ENCODE assay signal across 8 mouse cellular contexts in genomic region chr14:20672990-20673389, GRCm38 (mm10). TPM values are rescaled to one million over a fixed set of nuclear protein-coding genes. Genes with fewer than 3 reads are reported as not detected.
A peak's percentile ranks its signal among the peaks of the same experiment; 100 is the strongest.
DNase-seq lines count a peak whose midpoint lies in the region; ATAC-seq lines count a peak whose summit lies in the region.

No protein-coding gene starts in this region.

- no peak for ATAC-seq in erythroblast, adult 5-6 weeks (replicated peaks; ENCODE audit: low FRiP score, poor library complexity, severe bottlenecking)
- no peak for ATAC-seq in embryonic facial prominence, embryonic 14.5 days (ENCODE audit: low read depth)
- no peak for ATAC-seq in limb, embryonic 13.5 days (ENCODE audit: low FRiP score, low read depth)
- ATAC-seq in inflammation-experienced regulatory T-cells, adult 6 months = no peak

- H3K36me3 ChIP-seq in erythroblast, embryonic 14.5 days (ENCODE audit: control insufficient read depth) = peaks cover 26% of the 10 kb centered on the region
- H3K36me3 ChIP-seq in embryonic facial prominence, embryonic 14.5 days (ENCODE audit: control insufficient read depth, insufficient read depth, low read length) = peaks cover 25% of the 10 kb centered on the region
- peaks cover 24% of the 10 kb centered on the region for H3K36me3 ChIP-seq in limb, embryonic 13.5 days

- peak overlapping the region; percentile 74 for H3K4me3 ChIP-seq in erythroblast, embryonic 14.5 days (replicated peaks)
- peak overlapping the region; percentile 67; the same call in 1 of the 2 replicates for H3K4me3 ChIP-seq in embryonic facial prominence, embryonic 14.5 days (ENCODE audit: low read depth, low read length)
- H3K4me3 ChIP-seq in limb, embryonic 13.5 days = no peak overlapping the region

- 86% methylated on average over 2 of the region's 2 CpGs for WGBS in embryonic facial prominence, embryonic 14.5 days
- 92% methylated on average over 2 of the region's 2 CpGs for WGBS in limb, embryonic 13.5 days

- H3K27ac ChIP-seq in embryonic facial prominence, embryonic 14.5 days (replicated peaks; ENCODE audit: low read depth, low read length) = no peak overlapping the region
- H3K27ac ChIP-seq in limb, embryonic 13.5 days = no peak overlapping the region

- H3K9ac ChIP-seq in embryonic facial prominence, embryonic 14.5 days (ENCODE audit: low read depth, low read length) = no peak overlapping the region
- no peak overlapping the region for H3K9ac ChIP-seq in limb, embryonic 13.5 days

- H3K4me1 ChIP-seq in erythroblast, embryonic 14.5 days (ENCODE audit: control insufficient read depth) = peaks cover 32% of the 10 kb centered on the region
- peaks cover 13% of the 10 kb centered on the region; the same call in 1 of the 2 replicates for H3K4me1 ChIP-seq in embryonic facial prominence, embryonic 14.5 days (ENCODE audit: control insufficient read depth, insufficient read depth, low read length)
- peaks cover 16% of the 10 kb centered on the region for H3K4me1 ChIP-seq in limb, embryonic 13.5 days

- DNase-seq in spleen, adult 12 weeks (ENCODE audit: low spot score) = peak; percentile 31
- DNase-seq in spleen, adult 18-20 months = no peak
- no peak for DNase-seq in embryonic facial prominence, embryonic 14.5 days (ENCODE audit: low spot score)
- DNase-seq in spleen, postnatal 4 days (ENCODE audit: low spot score in 2 of 2) = peak; percentile 50 to 72

- H3K4me2 ChIP-seq in embryonic facial prominence, embryonic 14.5 days (ENCODE audit: low read depth, low read length) = peak overlapping the region; percentile 73
- H3K4me2 ChIP-seq in limb, embryonic 13.5 days (replicated peaks) = peak overlapping the region; percentile 7; the same call in 1 of the 2 replicates

- H3K9me3 ChIP-seq in erythroblast, embryonic 14.5 days (ENCODE audit: control insufficient read depth, low read length) = peaks cover 2% of the 10 kb centered on the region
- peaks cover 3% of the 10 kb centered on the region; the same call in 1 of the 2 replicates for H3K9me3 ChIP-seq in embryonic facial prominence, embryonic 14.5 days (ENCODE audit: control insufficient read depth, low read length)
- no peaks in the 10 kb centered on the region for H3K9me3 ChIP-seq in limb, embryonic 13.5 days

- peaks cover 28% of the 10 kb centered on the region for H3K27me3 ChIP-seq in erythroblast, embryonic 14.5 days (ENCODE audit: control insufficient read depth)
- peaks cover 4% of the 10 kb centered on the region for H3K27me3 ChIP-seq in embryonic facial prominence, embryonic 14.5 days (replicated peaks; ENCODE audit: control insufficient read depth, insufficient read depth, low read length)
- peaks cover 14% of the 10 kb centered on the region for H3K27me3 ChIP-seq in limb, embryonic 13.5 days

RNA-seq across cellular contexts. Expression of gene Sec24c, which starts 1.1 kb away (rescaled TPM):
- polyA plus RNA-seq in erythroblast, embryonic 14.5 days (2012) = 3.6 and 5.0 TPM in 2 replicates
- 20.8 and 32.6 TPM in 2 replicates for total RNA-seq in erythroblast, adult 5-6 weeks (2015; ENCODE audit: low replicate concordance)
- 60.1 and 67.7 TPM in 2 replicates for total RNA-seq in erythroblast, adult 5-6 weeks (2017; ENCODE audit: low replicate concordance)
- polyA plus RNA-seq in embryonic facial prominence, embryonic 14.5 days (2014; fragmentation: Nextera tagmentation; extraction: Ambion mirVana) = 78.2 and 80.5 TPM in 2 replicates
- polyA plus RNA-seq in limb, embryonic 13.5 days (2015; fragmentation: Nextera tagmentation; extraction: Ambion mirVana) = 85.0 and 90.7 TPM in 2 replicates
- polyA plus RNA-seq in inflammation-experienced regulatory T-cells, adult 6 months (2017; shearing (Covaris generic)) = 100 to 1,000 TPM in 2 of 3 experiments, 10 to 100 TPM in 1; 99.7 to 119 (median 115) TPM

RNA-seq across cellular contexts. Expression of gene Synpo2l, which starts 4.8 kb away (rescaled TPM):
- not detected in 2 replicates for polyA plus RNA-seq in erythroblast, embryonic 14.5 days (2012)
- not detected in 2 replicates for total RNA-seq in erythroblast, adult 5-6 weeks (2015; ENCODE audit: low replicate concordance)
- not detected in 2 replicates for total RNA-seq in erythroblast, adult 5-6 weeks (2017; ENCODE audit: low replicate concordance)
- 46.2 and 52.2 TPM in 2 replicates for polyA plus RNA-seq in embryonic facial prominence, embryonic 14.5 days (2014; fragmentation: Nextera tagmentation; extraction: Ambion mirVana)
- 19.6 and 20.8 TPM in 2 replicates for polyA plus RNA-seq in limb, embryonic 13.5 days (2015; fragmentation: Nextera tagmentation; extraction: Ambion mirVana)
- not detected for polyA plus RNA-seq in inflammation-experienced regulatory T-cells, adult 6 months (2017; shearing (Covaris generic))

RNA-seq across cellular contexts. Expression of gene Myoz1, which starts 16.6 kb away (rescaled TPM):
- polyA plus RNA-seq in erythroblast, embryonic 14.5 days (2012) = not detected in 2 replicates
- not detected in 2 replicates for total RNA-seq in erythroblast, adult 5-6 weeks (2015; ENCODE audit: low replicate concordance)
- not detected in 2 replicates for total RNA-seq in erythroblast, adult 5-6 weeks (2017; ENCODE audit: low replicate concordance)
- polyA plus RNA-seq in embryonic facial prominence, embryonic 14.5 days (2014; fragmentation: Nextera tagmentation; extraction: Ambion mirVana) = 22.8 and 53.2 TPM in 2 replicates
- 2.4 and 2.8 TPM in 2 replicates for polyA plus RNA-seq in limb, embryonic 13.5 days (2015; fragmentation: Nextera tagmentation; extraction: Ambion mirVana)
- polyA plus RNA-seq in inflammation-experienced regulatory T-cells, adult 6 months (2017; shearing (Covaris generic)) = not detected

RNA-seq across cellular contexts. Expression of gene Fut11, which starts 21.8 kb away (rescaled TPM):
- 0.37 TPM in 2 replicates for polyA plus RNA-seq in erythroblast, embryonic 14.5 days (2012)
- total RNA-seq in erythroblast, adult 5-6 weeks (2015; ENCODE audit: low replicate concordance) = 2.5 and 9.2 TPM in 2 replicates
- 1.5 and 1.7 TPM in 2 replicates for total RNA-seq in erythroblast, adult 5-6 weeks (2017; ENCODE audit: low replicate concordance)
- 30.1 and 30.6 TPM in 2 replicates for polyA plus RNA-seq in embryonic facial prominence, embryonic 14.5 days (2014; fragmentation: Nextera tagmentation; extraction: Ambion mirVana)
- polyA plus RNA-seq in limb, embryonic 13.5 days (2015; fragmentation: Nextera tagmentation; extraction: Ambion mirVana) = 27.4 and 28.5 TPM in 2 replicates
- 1 to 10 TPM; 4.9 to 6.5 (median 6.3) TPM for polyA plus RNA-seq in inflammation-experienced regulatory T-cells, adult 6 months (2017; shearing (Covaris generic))

RNA-seq across cellular contexts. Expression of gene Chchd1, which starts 29.8 kb away (rescaled TPM):
- polyA plus RNA-seq in erythroblast, embryonic 14.5 days (2012) = 0.43 and 0.77 TPM in 2 replicates
- total RNA-seq in erythroblast, adult 5-6 weeks (2015; ENCODE audit: low replicate concordance) = 9.6 and 27.1 TPM in 2 replicates
- 22.5 and 44.7 TPM in 2 replicates for total RNA-seq in erythroblast, adult 5-6 weeks (2017; ENCODE audit: low replicate concordance)
- 183 and 204 TPM in 2 replicates for polyA plus RNA-seq in embryonic facial prominence, embryonic 14.5 days (2014; fragmentation: Nextera tagmentation; extraction: Ambion mirVana)
- polyA plus RNA-seq in limb, embryonic 13.5 days (2015; fragmentation: Nextera tagmentation; extraction: Ambion mirVana) = 194 and 196 TPM in 2 replicates
- 100 to 1,000 TPM; 136 to 163 (median 137) TPM for polyA plus RNA-seq in inflammation-experienced regulatory T-cells, adult 6 months (2017; shearing (Covaris generic))

Comparison
In these comparisons a context has a peak if more than half of its experiments do, and no peak if none do; other contexts are left out.
1. DNase-seq: peak in spleen, adult 12 weeks (single experiment) and spleen, postnatal 4 days (2 of 2); none in spleen, adult 18-20 months (0 of 2) and embryonic facial prominence, embryonic 14.5 days (single experiment).
2. RNA of gene Sec24c, which starts 1.1 kb away (polyA plus RNA-seq): 99.7 to 119 TPM in inflammation-experienced regulatory T-cells, adult 6 months, 85.0 to 90.7 TPM in limb, embryonic 13.5 days and 78.2 to 80.5 TPM in embryonic facial prominence, embryonic 14.5 days; 3.6 to 5.0 TPM in erythroblast, embryonic 14.5 days; every median in the first group is over 10 times any median in the second.
3. RNA of gene Synpo2l, which starts 4.8 kb away (polyA plus RNA-seq): 46.2 to 52.2 TPM in embryonic facial prominence, embryonic 14.5 days and 19.6 to 20.8 TPM in limb, embryonic 13.5 days; not detected in erythroblast, embryonic 14.5 days and not detected in inflammation-experienced regulatory T-cells, adult 6 months; every median in the first group is over 10 times any median in the second.